Mouse (Mus musculus) thymus, postnatal 36 days (tissue): ENCODE measurements around the gene Hip1r.
A peak's percentile ranks its signal among the peaks of the same experiment; 100 is the strongest.

Experiments used
- DNase-seq, 2 experiments: peaks; one replicate each; pipeline ENCODE4 v3.0.0; 2022; ENCODE audit warnings: mixed read lengths in 2 of 2

Gene Hip1r

DNA sequence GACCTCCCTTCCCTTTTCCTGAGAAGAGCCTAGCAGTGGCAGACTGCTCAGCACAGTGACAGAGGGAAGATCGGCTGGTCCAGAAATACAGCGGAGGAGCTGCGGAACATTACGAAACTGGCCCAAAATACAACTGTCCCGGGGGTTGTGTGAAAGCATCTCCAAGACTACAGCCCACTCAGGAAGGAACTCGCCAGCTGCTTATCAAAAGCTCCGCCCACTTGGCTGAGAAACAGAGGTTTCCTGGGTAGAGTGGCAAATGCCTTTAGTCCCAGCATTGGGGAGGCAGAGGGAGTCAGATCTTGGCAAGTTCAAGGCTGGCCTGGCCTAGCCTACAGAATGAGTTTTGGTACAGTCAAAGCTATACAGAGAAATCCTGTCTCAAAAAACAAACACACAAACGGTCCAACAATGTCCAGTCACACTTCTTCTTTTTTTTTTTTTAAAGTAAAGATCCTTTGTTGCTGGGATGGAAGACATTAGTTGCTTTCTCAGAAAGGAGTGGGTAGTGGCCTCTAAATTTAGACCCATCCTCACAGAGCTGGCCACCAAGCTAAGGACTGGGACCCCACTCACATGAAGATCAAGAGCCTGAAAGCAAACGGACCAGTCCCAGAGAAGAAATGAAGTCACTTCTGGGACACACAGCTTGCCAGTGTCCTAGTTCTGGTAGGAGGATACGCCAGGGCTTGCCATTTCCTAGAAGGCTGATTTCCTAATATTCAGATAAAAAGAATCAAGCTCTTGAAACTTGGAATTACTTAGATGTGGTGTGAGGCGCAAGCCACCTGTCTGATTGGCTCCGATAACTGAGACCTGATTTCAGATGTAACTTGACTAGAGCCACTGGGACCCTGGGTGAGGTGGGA is 46.2 kb downstream of the Hip1r start:
- DNase-seq: peak; percentile 56 to 67

DNA sequence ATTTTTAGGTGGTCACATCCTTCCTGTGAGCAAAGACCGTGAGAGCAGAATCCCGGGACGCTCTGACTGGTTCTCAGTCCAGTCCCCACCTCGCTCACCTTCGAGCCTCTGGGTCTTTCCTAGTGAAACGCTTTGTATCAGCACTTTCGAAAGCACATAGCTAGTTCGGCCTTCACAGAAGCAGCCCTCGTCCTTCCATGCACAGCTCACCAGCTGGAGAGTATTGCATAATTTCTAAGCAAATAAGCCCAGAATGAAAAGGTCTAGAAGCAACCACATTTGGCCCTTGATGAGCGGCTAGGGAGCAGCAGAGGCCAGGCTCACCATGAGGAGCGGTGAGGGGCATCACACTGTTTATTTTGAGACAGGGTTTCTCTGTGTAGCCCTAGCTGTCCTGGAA is 47.7 kb downstream of the Hip1r start:
- no peak for DNase-seq

DNA sequence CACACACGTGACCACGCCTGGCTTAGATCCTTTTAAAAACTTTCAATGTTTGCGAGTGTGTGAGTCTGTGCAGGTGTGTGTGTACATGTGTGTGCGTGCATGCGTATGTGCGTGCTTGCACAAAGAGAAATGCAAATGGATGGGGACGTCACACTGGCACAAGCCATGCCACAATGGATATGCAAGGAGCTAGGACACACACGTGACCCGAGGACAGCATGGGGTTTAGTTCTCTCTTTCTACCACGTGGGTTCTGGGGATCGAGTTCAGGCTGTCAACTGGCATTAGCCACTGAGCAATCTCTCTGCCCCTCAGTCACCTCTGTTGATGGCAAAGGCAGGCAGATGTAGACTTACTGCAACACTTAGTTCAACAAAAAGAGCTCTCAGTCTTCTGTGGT is 48.3 kb downstream of the Hip1r start:
- no peak for DNase-seq

DNA sequence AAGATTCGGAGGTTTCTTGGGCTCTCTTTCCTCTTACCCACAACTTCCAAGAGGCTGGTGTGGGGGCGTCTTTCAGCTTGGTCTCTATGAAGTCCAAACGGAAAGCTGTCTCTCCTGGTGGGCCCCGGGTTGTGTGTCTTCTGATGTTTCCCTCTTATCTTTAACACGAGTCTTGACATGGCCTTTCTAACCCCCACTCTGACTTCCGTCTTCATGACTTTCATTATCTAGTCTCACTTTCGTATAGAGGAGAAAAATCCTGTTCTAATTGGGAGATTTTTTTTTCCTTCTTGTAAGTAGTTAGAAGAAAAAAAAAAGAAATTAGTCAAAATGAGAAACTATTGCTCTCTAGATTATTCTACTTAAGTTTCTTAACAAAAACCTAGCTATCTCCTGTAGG is 48.9 kb downstream of the Hip1r start:
- DNase-seq: no peak

DNA sequence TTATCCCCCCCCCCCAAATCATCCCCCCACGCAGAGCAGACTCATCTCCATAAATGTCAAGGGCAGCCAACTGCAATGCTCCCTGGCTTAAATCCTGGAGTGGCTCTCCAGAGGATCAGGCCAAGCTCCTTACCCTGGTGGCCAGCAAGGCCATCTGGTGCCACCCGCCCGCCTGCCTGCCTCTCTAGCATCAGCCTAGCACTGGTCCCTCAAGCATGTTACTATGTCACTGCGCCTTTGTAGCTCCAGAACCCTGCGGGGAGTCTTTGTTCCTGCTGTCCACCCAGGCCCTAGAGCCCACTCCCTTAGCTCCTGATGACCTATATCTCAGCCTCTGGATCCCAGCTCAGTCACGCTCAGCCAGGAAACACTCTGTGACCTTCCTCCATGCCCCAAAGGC is 51.2 kb downstream of the Hip1r start:
- no peak for DNase-seq

DNA sequence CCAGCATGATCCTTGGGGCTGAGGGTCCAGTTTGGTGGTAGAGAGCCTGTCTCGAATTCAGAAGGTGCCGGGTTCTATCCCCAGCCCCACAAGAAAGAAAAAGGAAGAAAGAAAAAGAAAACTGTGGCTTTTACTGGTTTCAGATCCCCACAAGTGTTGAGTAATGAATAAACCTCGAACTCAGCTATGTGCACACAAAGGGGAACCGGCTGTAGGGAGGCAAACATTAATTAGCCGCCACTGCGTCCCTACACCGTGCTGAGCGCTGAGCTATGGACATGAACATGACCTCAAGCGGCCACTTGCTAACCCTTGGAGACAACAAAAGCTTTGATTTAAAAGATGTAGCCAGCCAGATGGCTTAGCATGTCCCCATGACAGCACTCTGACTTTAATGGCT is 51.7 kb downstream of the Hip1r start:
- DNase-seq: no peak

DNA sequence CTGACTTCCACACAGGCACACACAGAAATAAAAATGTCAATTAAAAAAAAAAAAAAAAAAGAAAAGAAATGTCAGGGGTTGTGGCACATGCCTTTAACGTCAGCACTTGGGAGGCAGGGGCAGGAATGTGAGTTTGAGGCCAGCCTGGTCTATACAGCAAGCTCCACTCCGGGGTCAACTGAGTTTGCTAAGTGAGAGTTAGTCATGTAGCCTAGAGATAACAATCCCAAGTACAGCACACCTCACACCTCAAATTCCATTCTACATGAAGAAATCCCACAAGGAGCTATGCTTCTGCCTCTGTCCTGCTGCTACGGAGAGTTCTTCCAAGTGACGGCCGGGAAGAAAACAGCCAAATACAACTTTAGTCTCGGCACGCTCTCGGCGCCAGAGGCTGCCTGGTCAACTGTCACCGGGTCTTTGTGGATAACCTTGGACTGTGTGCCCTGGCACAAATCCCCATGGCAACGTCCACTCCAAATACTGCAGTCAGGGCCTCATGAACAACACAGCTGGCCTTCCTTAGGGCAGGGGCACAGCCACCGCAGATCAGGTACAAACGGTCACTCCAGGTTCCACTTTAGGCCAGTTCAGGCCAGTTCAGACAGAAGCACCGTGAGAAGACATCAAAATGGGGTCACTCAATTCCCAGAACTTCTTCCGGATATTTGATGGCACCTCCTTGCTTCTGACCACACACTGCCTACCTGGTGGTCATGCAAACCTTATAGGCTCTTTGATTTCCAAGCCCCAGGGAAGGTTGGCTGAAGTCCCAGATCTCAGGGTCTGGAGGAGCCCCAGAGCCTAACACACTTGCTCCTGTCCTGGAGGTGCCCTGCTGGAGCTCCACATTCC is 52.4 kb downstream of the Hip1r start:
- DNase-seq: no peak

DNA sequence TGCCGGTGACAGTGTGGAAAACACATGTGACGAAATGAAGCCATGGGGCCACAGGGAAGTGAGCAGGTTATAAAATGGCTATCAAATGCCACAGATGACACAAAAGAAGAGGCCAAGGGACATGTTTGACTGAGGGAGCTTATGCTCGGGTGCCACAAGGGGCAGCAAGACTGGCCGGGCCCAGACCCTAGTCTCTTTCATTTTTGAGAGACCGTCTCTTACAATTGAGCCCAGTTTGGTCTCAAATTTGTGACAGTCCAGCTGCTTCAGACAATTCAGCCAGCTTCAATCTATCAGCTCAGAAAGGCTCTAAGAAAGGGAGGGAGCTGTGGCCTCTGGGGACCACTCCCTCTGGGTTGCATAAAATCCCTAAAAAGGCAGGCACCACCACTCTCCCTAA is 53.1 kb downstream of the Hip1r start:
- DNase-seq: no peak

DNA sequence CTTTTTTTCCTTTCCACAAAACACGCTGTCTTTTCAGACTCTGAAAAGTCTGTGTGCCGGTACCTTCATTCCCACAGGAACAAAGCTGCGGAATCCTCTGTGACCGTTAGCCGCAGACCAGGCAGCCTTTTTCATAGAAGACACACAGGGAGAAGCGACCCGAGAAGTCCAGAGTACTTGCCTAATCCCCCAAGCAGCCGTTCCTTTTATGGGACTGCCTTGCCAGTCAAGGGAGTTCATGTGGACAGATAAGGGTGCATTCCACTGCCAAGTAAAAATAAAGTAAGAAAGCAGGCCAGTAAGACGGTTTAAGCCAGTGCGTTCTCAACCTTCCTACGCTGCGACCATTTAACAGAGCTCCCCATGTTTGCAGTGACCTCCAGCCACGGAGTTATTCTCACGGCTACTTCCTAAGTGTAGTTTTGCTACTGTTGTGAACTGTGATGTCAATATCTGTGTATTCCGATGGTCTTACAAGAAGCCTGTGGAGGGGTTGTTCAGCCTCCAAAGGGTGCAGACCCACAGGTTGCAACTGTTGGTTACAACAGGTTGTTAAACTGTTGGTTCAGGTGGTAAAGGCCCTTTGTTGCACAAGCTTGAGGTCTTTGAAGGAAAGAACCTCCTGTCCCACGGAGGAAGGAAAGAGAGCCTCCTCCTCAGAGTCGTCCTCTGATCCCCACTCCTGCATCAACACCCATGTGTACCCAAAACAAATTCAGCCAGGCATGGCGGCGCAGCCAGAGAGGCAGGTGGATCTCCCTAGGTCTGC is 54.5 kb downstream of the Hip1r start:
- DNase-seq: no peak

DNA sequence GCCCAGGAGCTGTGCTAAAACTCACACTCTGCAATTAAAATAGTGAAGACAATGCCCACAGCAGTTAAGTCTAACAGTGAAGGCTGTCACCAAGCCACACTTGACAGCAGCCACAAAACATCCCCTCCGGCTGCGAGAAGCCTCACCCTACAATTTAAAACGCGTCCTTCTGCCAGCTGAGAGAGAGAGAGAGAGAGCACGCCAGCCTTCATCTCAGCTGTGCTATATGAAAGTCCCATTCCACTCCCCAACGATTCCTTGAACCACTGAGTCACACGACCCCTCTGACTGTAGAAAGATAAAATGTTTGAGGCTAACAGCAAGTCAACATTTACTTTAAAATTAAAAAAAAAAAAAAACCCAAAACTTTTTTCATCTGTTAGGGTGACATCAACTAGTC is 55.3 kb downstream of the Hip1r start:
- DNase-seq: no peak

DNA sequence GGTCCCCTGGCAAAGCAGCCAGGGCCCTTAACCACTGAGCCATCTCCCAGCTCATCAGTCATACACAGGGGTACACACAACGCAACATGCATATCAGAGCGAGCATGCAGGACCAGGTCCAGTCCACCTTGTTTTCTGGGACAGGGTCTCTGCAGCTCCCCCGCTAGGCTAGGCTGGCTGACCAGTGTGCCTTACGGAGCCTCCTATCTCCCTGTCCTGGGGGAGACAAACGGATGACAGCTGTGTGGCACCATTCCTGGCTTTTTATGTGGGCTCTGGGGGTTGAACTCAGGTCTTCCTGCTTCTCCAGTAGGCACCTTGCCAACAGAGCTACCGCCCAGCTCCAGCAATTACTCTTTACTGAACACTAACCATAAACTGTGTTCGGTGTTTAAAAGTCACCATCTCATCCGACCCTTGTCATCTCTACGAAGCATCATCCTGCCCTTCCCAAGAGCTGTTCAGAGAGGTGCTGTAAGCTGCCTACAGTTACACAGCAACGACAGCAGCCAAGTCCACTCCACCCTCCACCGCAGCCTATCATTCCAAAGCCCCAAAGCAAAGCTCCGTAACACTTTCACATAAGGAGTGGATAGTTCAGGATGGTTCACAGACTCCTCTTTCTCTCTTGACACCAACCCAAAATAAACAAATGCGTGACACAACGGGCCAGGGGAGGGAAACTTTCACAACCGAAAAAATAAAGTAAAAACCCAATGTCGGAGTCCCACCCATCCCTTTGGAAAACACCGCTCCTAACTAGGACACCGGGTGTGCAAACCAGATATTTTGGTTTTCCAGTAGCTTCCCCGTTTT is 56.0 kb downstream of the Hip1r start:
- no peak for DNase-seq

DNA sequence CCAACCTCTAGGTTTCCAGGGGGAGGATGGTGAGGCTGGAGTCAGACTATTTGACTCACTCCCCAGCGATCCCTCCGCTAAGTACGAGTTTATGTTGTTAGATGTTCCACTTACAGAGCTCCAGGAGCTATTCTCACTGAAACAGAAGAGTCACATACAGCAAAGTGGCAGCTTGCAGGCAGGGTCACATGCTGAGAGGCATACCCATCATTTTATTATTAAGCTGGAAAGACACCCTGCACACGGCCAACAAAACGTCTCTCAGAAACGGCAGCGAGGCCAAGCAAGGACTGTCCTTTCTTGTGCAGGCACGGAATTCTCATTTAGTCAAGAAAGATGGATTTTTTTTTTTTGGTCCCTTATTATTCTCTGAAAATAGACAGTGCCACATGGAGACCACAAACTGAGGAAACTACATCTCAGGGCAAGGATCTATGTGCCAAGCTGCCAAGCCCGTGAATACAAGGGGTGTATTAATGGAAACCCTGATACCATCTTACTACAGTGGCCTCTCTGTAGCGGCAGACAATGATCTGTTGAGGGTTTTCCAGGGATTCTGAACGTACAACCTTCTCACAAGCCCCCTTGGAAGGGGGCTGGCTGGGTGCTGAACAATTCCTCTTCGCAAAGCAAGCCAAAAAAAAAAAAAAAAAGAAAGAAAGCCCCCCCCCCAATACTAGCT is 57.1 kb downstream of the Hip1r start:
- no peak for DNase-seq

DNA sequence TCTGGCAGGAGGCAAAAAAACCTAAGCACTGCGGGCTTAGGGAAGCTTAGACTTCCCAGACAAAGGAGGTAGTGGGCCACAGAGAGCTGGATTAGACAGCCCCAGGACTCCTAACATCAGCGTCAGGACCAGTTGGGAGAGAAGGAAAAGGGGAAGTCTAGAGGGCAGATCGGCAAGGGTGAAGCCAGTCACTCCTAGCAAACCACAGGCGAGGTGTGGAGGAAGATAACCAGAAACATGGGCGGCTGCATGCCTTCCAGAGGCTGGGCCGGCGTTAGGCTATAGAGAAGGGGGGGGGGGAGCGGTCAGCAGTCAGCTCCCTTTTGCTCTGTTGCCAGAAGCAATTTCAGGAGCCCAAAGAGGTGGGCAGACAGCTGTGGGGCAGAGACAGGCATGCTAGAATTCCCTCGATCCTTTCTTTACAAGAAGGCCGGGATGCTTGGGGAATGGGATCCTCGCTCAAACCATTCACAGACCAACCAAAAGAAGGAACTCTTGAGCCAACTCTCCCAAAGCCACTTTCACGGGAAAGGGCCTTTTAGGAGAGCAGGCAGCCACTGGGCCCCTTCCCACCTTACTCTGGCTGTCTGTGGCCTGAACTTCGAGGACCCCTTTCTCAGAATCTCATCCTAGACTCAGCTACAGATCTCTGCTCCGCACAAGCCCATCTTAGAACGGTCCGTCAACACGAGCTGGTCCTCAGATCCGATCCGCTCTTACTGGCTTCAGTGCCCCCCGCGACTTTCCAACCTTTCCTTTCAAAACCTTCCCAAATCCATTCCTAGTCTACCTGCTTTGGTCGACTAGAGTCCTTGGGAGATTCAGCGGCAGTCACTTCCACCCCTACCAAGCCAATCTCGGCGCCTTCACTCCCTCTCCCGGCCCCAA is 57.9 kb downstream of the Hip1r start:
- peak in 1 of 2 experiments; percentile 31 for DNase-seq

DNA sequence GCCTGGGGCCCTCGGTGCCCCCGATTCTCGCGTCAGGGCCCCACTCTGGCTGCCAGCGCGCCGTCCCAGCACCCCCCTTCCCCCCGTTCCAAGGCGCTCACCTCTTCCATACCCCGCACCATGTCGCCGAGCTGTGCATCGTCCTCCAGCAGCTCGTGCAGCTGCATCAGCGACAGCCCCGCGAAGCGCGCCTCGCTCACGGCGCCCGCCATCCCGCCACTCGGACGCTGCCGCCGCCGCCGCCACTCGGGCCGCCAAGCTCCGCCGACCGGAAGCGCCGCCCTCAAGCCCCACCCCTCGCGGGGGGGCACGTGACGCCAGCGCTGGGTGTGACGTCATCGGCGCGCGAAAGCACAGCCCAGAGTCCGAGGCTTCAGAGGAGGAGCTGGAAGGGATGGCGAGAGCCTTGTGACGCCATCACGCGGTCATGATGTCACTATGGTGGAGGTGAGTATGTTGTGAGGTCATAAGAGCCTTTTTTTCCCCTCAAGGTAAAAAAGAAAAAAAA is 58.6 kb downstream of the Hip1r start, which contains the start of gene Vps37b:
Gene Vps37b, minus strand, starts transcription at position 270 of the 508 bp plus-strand sequence.
- peak; percentile 88 to 89 for DNase-seq

DNA sequence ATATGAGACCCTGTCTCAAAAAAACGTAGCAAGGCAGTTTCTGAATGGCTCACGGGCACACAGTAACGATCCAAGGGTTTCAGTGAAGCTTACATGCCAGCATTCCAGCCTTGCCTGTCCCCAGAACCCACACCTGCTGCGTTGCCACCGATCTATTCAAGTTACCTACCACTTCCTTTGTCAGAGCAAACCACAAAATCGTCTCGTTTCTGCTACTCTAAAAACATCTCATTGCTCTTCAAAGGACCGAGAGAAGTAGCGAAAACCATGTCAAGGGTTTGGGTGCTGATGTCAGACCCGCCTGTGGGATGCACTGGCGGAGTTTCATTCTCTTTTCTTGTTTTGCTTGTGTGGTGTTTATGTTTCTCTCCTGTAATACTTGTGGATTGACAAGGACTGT is 61.0 kb downstream of the Hip1r start:
- peak; percentile 68 to 79 for DNase-seq

DNA sequence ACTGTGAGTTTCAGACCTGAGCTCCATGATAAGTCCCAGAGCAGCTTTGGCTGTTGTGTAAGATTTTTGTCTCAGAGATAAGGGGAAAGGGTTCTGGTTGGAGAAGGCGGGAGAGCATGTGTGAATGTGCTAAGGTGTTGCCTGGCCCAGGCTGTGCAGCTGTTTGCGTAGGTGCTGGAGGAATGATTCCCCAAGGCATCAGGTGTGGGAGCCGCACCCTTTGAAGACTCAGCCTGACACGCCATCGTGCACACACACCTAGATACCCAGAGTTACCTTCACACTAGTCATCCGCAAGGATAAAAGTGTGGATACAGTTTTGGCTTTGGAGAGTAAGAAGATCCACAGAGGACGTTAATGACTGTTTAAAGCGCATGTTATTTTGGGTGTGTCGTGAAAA is 62.0 kb downstream of the Hip1r start:
- DNase-seq: peak in 1 of 2 experiments; percentile 46

DNA sequence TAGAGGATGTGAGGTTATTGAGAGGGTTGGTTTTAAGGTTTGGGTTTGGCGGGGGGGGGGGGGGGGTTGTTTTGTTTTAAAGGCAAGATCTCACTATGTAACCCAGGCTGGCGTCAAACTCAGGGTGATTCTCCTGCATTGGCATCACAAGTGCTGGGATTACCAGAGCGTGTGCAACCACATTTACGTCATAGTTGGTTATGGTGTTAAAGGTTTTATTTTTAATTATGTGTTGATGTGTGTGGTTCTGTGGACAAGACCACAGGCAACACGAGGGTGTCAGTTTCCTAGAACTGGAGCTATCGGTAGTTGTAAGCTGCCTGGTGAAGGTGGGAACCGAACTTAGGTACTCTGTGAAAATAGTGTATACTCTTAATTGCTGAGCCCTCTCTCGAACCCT is 62.4 kb downstream of the Hip1r start:
- DNase-seq: no peak

DNA sequence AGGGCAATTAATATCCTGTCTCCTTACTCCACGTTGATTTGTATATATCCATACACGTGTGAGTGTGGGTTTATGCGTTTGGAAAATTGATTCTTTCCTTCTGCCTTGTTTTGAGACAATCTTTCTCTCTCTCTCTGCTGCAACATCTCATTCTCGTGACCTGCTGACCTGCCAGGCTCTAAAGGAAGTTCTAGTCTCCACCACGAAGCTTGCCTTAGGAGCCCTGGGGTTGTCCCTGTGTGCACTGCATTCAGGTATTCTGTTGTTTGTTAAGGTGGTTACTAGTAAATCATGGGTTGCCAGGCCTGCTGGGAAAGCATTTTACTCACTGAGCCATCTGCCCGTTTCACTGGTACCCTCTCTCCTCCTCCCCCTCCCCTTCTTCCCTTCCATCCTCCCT is 62.9 kb downstream of the Hip1r start:
- DNase-seq: no peak

DNA sequence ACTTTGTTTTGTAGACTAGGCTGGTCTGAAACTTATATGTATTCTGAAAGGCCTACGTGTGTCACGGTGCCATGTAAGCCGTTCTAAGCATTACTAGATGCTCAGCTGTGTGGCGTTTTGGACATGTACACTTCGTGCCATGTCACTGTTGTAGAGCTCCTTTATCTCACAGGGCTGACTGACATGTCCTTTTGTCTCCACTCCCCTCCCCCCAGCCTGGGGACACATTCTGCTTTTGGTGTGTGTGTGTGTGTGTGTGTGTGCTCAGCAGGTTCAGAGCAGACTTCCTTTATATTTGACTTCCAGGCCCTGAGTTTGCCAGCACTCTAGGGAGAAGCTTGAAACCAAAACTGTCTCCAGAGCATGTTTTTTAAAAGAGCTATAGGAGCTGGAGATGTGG is 63.4 kb downstream of the Hip1r start:
- peak; percentile 73 to 85 for DNase-seq

DNA sequence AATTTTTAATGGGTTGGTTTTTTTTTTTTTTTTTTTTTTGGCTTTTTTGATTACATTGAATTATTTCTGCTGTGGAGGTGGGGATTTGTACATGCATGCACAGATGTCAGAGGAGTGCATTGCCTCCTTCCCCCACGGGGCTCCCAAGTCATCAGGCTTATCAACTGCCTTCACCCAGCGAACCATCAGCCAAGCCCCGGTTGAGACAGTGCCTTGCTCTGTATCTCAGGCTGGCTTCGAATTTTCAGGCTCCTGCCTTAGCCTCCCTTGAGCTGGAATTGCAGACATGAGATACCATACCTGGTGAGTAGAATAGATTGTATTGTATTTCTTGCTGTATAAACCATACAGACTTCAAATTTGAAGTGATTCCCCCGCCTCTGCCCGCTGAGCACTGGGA is 66.2 kb downstream of the Hip1r start:
- no peak for DNase-seq
